Mouse (Mus musculus) stomach, adult 2 months (tissue): ENCODE measurements around the gene Ube2g1. TPM values are rescaled to one million over a fixed set of nuclear protein-coding genes. Genes with fewer than 3 reads are reported as not detected.

ENCODE experiments used
- polyA plus RNA-seq: library from polyadenylated mRNA; depleted of rRNA; stranded (reverse); fragments of >200 nt; gene quantifications from 2 replicates; pipeline ENCODE4 v1.2.3, GENCODE M21; 2012; rRNA removed

The Ube2g1 gene
- polyA plus RNA-seq = 6.8 and 9.9 TPM in 2 replicates

GRCm38 (mm10) chr11:72606694-72607407, at the start of gene Ube2g1:
Ube2g1 (plus strand) TSS chr11:72607283.

GRCm38 (mm10) chr11:72689551-72690510, 82.7 kb downstream of the Ube2g1 start, which contains the start of gene Ankfy1:
Ankfy1 (plus strand) TSS chr11:72690006.

Other genes with a start within 250 kb of the Ube2g1 start
- gene Tekt1, start 244.8 kb upstream of the Ube2g1 start, polyA plus RNA-seq = not detected in 2 replicates
- gene Smtnl2, start 195.6 kb upstream of the Ube2g1 start, polyA plus RNA-seq = 5.3 and 5.7 TPM in 2 replicates
- gene Ggt6, start 171.8 kb upstream of the Ube2g1 start, polyA plus RNA-seq = 16.2 and 16.9 TPM in 2 replicates
- gene Mybbp1a, start 165.9 kb upstream of the Ube2g1 start, polyA plus RNA-seq = 14.5 and 15.5 TPM in 2 replicates
- gene Spns2, start 117.4 kb upstream of the Ube2g1 start, polyA plus RNA-seq = 27.2 and 46.9 TPM in 2 replicates
- 0.45 and 0.83 TPM in 2 replicates for gene Spns3, start 56.8 kb upstream of the Ube2g1 start, polyA plus RNA-seq
- gene Ankfy1, start 82.7 kb downstream of the Ube2g1 start, polyA plus RNA-seq = 9.5 and 12.0 TPM in 2 replicates
- gene Cyb5d2, start 188.9 kb downstream of the Ube2g1 start, polyA plus RNA-seq = 1.1 and 1.5 TPM in 2 replicates
- gene Zzef1, start 188.9 kb downstream of the Ube2g1 start, polyA plus RNA-seq = 10.5 and 14.7 TPM in 2 replicates